Mouse (Mus musculus) heart, adult 18-20 months (tissue): ENCODE measurements at regions not wholly inside any gene's neighbourhood (a gene's known extent, or its start where the extent isn't known, plus 50 kb on each side); places are given as distances from the start of the nearest gene placed in this dataset.

Experiments used
- DNase-seq, 2 experiments: peaks; one replicate each; pipeline ENCODE4 v3.0.0; 2021 to 2022; ENCODE audit warnings: mixed read lengths in 1 of 2

DNA sequence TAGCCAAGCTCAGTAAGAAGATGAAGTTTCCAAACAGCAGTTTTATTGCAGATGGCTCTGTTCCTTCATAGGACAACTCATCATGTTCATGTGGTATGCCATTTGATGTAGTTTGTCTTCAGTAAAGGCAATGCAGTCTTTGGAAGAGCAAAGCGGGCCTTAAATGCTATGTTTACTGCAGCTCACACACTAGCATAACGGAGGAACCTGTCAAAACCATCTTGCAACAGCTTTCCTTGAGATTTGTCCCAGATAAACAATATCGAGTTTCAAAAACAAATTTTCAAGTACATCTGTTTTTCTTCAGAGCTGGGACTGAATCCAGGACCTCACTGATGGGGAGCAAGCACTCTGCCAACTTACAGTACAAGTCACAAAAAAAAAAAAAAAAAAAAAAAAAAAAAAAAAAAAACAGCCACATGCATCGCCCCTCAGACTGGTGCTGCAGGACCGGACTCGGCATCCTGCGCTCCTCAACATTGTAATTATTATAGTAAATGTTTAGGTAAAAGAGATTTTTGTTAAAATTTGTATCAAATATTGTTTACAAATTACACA is 1023.4 kb upstream of the Lingo2 start:
- peak; percentile 7 to 8 for DNase-seq
